Mouse (Mus musculus): ENCODE measurements around the gene Plpp6. TPM values are rescaled to one million over a fixed set of nuclear protein-coding genes. Genes with fewer than 3 reads are reported as not detected.
A peak's percentile ranks its signal among the peaks of the same experiment; 100 is the strongest.
"Not testable (repeated sequence)": the region's sequence is repeated elsewhere in the genome, so short reads cannot be mapped to it uniquely, and the experiment has no call there.

Plpp6 gene
- polyA plus RNA-seq, 1 experiment from 2014 or later, result 10.6 TPM

GRCm38 (mm10) chr19:28990194-28990589 lies 26.4 kb downstream of the Plpp6 start, which contains the start of gene Cdc37l1:
TSS of gene Cdc37l1 (plus strand) at chr19:28990352.
- Histone ChIP-seq H3K4me2 (replicated peaks) (peak within 1 kb of the TSS; percentile 75), H3K4me1 (peaks cover 13% of the 10 kb centered on the region), H3K36me3 (peaks cover 16% of the 10 kb centered on the region), H3K27me3 (0 out of 2 replicates have a peak, but pooled peaks cover 2% of the 10 kb centered on the region), H3K27ac (peak within 1 kb of the TSS; percentile 85), H3K9me3 (replicated peaks) (no peaks in the 10 kb centered on the region), H3K9ac (peak within 1 kb of the TSS; percentile 89), H3K4me3 (peak within 1 kb of the TSS; percentile 76)
- under 1% methylated on average over 37 of the region's 37 CpGs for WGBS
- ATAC-seq (ENCODE audit: low FRiP score), result peak; percentile 98

GRCm38 (mm10) chr19:28990590-28991221 lies 27.0 kb downstream of the Plpp6 start:
- no peaks in the 10 kb centered on the region for H3K9me3 ChIP-seq (replicated peaks)
- peak; percentile 82 for ATAC-seq (ENCODE audit: low FRiP score)
- H3K9ac ChIP-seq, result peak overlapping the region; percentile 89
- peaks cover 21% of the 10 kb centered on the region for H3K36me3 ChIP-seq
- peaks cover 13% of the 10 kb centered on the region for H3K4me1 ChIP-seq
- under 1% methylated on average over 32 of the region's 41 CpGs for WGBS
- 0 out of 2 replicates have a peak, but pooled peaks cover 2% of the 10 kb centered on the region for H3K27me3 ChIP-seq
- H3K4me3 ChIP-seq, result peak overlapping the region; percentile 76
- peak overlapping the region; percentile 75 for H3K4me2 ChIP-seq (replicated peaks)
- peak overlapping the region; percentile 85 for H3K27ac ChIP-seq

DNA sequence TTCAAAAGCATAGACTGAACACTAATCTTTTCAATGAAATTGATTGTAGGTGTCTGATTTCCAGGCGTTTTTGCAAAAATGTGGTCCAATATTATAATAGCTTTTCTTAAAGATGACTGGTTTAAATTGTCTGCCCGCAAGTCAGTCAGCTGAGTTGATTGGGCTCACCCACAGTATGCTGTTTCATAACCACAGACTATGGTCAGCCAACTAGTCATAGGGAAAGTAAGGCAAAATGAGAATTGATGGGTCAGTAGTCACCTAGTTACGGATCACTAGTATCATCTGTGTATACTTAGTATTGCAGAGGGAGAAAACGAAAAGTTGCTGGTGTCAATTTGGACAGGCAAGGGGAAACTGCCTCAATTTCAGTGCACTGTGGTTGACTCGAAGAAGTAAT lies 27.6 kb downstream of the Plpp6 start:
- Histone ChIP-seq H3K9ac (peak overlapping the region; percentile 89), H3K4me1 (peaks cover 13% of the 10 kb centered on the region), H3K4me3 (peak overlapping the region; percentile 76), H3K36me3 (peaks cover 27% of the 10 kb centered on the region), H3K4me2 (replicated peaks) (peak overlapping the region; percentile 75), H3K27me3 (0 out of 2 replicates have a peak, but pooled peaks cover 2% of the 10 kb centered on the region), H3K27ac (no peak overlapping the region), H3K9me3 (replicated peaks) (no peaks in the 10 kb centered on the region)
- ATAC-seq (ENCODE audit: low FRiP score), result no peak
- WGBS, result 68% methylated on average over 5 of the region's 5 CpGs

- H3K9me3 ChIP-seq (replicated peaks), result no peaks in the 10 kb centered on the region
- H3K4me3 ChIP-seq, result no peak overlapping the region
- no peak overlapping the region for H3K4me2 ChIP-seq (replicated peaks)
- H3K27me3 ChIP-seq, result no peaks in the 10 kb centered on the region
- peaks cover 39% of the 10 kb centered on the region for H3K36me3 ChIP-seq
- no peak overlapping the region for H3K27ac ChIP-seq
- H3K4me1 ChIP-seq, result peaks cover 9% of the 10 kb centered on the region
- ATAC-seq (ENCODE audit: low FRiP score), result no peak
- no peak overlapping the region for H3K9ac ChIP-seq
- 73% methylated on average over 7 of the region's 7 CpGs for WGBS
Measured at GRCm38 (mm10) chr19:28994870-28995269, 31.1 kb downstream of the Plpp6 start.

DNA sequence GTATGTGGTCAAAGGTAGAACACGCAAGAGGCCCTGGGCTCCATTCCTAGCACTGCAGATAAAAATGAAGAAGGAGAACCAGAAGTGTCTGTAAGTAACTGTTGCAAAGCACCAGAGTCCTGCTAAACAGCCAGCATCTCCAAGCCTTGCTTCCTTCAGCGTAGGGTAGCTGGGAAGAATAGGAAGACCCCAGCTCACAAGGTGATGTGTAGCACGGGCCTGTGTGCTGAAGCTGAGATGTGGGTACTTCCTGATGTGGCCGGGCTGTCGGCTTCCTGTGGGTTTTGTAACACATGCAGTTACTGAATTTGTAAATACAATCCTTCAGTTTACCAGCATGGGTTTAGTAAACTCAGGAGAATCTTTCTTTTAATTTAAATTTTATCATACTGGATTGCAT lies 31.6 kb downstream of the Plpp6 start:
- ATAC-seq (ENCODE audit: low FRiP score), result no peak
- Histone ChIP-seq H3K4me2 (replicated peaks) (no peak overlapping the region), H3K4me1 (peaks cover 9% of the 10 kb centered on the region), H3K27ac (0 out of 2 replicates have a peak overlapping the region, but pooled peaks have one; percentile 14), H3K9me3 (replicated peaks) (no peaks in the 10 kb centered on the region), H3K36me3 (peaks cover 44% of the 10 kb centered on the region), H3K9ac (no peak overlapping the region; the same call in 1 of the 2 replicates), H3K4me3 (no peak overlapping the region), H3K27me3 (no peaks in the 10 kb centered on the region)
- WGBS, result 92% methylated on average over 5 of the region's 5 CpGs

DNA sequence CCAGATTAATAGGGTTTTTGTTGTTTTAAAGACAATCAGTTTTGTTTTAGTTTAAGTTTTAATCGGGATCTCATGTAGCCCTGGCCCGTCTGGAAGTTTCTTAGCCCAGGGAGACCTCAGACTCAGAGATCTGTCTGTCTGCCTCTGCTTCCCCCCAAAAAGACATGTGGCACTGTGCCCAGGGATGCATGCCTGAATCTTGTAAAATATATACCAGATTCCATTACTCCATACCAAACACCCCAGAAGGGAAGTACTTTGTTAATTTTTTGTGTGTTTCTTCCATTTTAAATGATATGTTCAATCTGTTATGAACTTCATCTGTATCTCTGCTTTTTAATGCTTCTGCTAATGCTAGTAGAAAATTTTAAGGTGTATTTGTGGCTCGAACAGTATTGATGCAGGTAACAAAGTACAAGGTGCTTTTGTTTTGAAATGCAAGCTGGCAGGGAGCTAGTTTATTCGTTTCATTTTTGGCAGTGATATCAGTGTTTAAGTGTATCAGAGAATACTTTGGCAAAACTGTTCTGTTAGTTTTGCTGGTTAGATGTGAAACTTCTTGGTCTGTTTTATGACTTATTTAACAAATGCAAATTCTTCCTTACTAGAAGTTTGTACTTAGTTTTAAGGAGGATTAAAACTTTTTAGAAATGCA lies 34.4 kb downstream of the Plpp6 start:
- H3K9ac ChIP-seq, result no peak overlapping the region
- H3K27ac ChIP-seq, result no peak overlapping the region
- H3K9me3 ChIP-seq (replicated peaks), result no peaks in the 10 kb centered on the region
- no peak overlapping the region for H3K4me3 ChIP-seq
- no peaks in the 10 kb centered on the region for H3K27me3 ChIP-seq
- no peak for ATAC-seq (ENCODE audit: low FRiP score)
- H3K4me1 ChIP-seq, result no peaks in the 10 kb centered on the region
- 92% methylated on average over 4 of the region's 4 CpGs for WGBS
- no peak overlapping the region for H3K4me2 ChIP-seq (replicated peaks)
- H3K36me3 ChIP-seq, result peaks cover 54% of the 10 kb centered on the region

GRCm38 (mm10) chr19:29000321-29000720 lies 36.6 kb downstream of the Plpp6 start:
- H3K27me3 ChIP-seq; H3K4me1 ChIP-seq; ATAC-seq (ENCODE audit: low FRiP score); H3K9ac ChIP-seq; H3K4me3 ChIP-seq; H3K4me2 ChIP-seq (replicated peaks); H3K9me3 ChIP-seq (replicated peaks); H3K27ac ChIP-seq: not testable (repeated sequence)
- 98% methylated on average over 16 of the region's 16 CpGs for WGBS
- H3K36me3 ChIP-seq, result peaks cover 45% of the 10 kb centered on the region

- H3K27me3 ChIP-seq, result no peaks in the 10 kb centered on the region
- no peak for ATAC-seq (ENCODE audit: low FRiP score)
- no peaks in the 10 kb centered on the region for H3K9me3 ChIP-seq (replicated peaks)
- no peak overlapping the region for H3K27ac ChIP-seq
- no peaks in the 10 kb centered on the region for H3K4me1 ChIP-seq
- no peak overlapping the region for H3K4me3 ChIP-seq
- peaks cover 56% of the 10 kb centered on the region for H3K36me3 ChIP-seq
- H3K4me2 ChIP-seq (replicated peaks), result no peak overlapping the region
- 90% methylated on average over 3 of the region's 3 CpGs for WGBS
- H3K9ac ChIP-seq, result no peak overlapping the region
Measured at GRCm38 (mm10) chr19:29008069-29008706, 44.4 kb downstream of the Plpp6 start.

DNA sequence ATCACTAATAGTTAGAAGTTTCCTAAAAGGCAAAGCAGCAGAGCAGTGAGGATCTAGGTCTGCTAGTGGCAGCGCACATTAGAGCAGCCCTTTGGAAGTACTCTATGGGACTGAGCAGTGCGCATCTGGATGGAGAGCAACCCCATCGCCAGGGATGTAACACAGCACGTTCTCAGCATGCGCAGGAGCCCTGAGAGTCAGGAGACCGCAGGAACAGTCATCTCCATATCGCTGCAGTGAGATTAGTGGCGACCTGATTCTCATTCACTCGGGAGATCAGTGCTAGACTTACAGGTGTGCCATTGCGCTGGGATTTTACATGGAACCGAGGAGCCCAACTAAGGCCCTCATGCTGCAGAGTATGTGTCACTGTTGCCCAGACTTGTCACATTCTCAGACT lies 45.3 kb downstream of the Plpp6 start:
- Histone ChIP-seq H3K27ac (no peak overlapping the region), H3K4me1 (no peaks in the 10 kb centered on the region), H3K9ac (no peak overlapping the region), H3K27me3 (no peaks in the 10 kb centered on the region), H3K4me3 (no peak overlapping the region), H3K4me2 (replicated peaks) (no peak overlapping the region), H3K9me3 (replicated peaks) (no peaks in the 10 kb centered on the region), H3K36me3 (peaks cover 60% of the 10 kb centered on the region)
- WGBS, result 92% methylated on average over 11 of the region's 11 CpGs
- no peak for ATAC-seq (ENCODE audit: low FRiP score)

- no peak for ATAC-seq (ENCODE audit: low FRiP score)
- H3K4me3 ChIP-seq, result no peak overlapping the region
- H3K4me1 ChIP-seq, result no peaks in the 10 kb centered on the region
- whole genome bisulfite sequencing, result 90% methylated on average over 12 of the region's 12 CpGs
- H3K9me3 ChIP-seq (replicated peaks), result no peaks in the 10 kb centered on the region
- peaks cover 67% of the 10 kb centered on the region for H3K36me3 ChIP-seq
- no peaks in the 10 kb centered on the region for H3K27me3 ChIP-seq
- no peak overlapping the region for H3K9ac ChIP-seq
- no peak overlapping the region for H3K27ac ChIP-seq
- no peak overlapping the region for H3K4me2 ChIP-seq (replicated peaks)
Measured at GRCm38 (mm10) chr19:29011355-29011990, 47.7 kb downstream of the Plpp6 start.

- Histone ChIP-seq H3K9me3 (replicated peaks) (no peaks in the 10 kb centered on the region), H3K4me3 (no peak overlapping the region), H3K4me2 (replicated peaks) (no peak overlapping the region), H3K27me3 (no peaks in the 10 kb centered on the region), H3K36me3 (peaks cover 60% of the 10 kb centered on the region), H3K9ac (no peak overlapping the region), H3K4me1 (no peaks in the 10 kb centered on the region), H3K27ac (no peak overlapping the region)
- 87% methylated on average over 5 of the region's 5 CpGs for WGBS
- no peak for ATAC-seq (ENCODE audit: low FRiP score)
Measured at GRCm38 (mm10) chr19:29014466-29015055, 50.8 kb downstream of the Plpp6 start.
